Mouse (Mus musculus) MEL (cell line): ENCODE measurements at regions not wholly inside any gene's neighbourhood (a gene's known extent, or its start where the extent isn't known, plus 50 kb on each side); places are given as distances from the start of the nearest gene placed in this dataset.

Source experiments
- DNase-seq: peaks from one replicate; pipeline ENCODE4 v3.0.0; 2011; ENCODE audit warnings: low read depth, low spot score
- H3K27ac ChIP-seq: 2 replicates; pipeline ENCODE4 v1.5.1; 2012; ENCODE audit warnings: low read depth, mild to moderate bottlenecking, control low read depth, low read length, moderate library complexity; ENCODE audit not compliant: control insufficient read depth
- H3K27me3 ChIP-seq, 2 experiments: fragments of 150-350 bp in 1 of 2; sonication (generic) in 1 of 2; 2 replicates each; pipeline ENCODE4 v1.6.1; 2012; ENCODE audit warnings: low read length in 2 of 2, mild to moderate bottlenecking in 2 of 2, improper control_type of control experiment in 1 of 2, moderate library complexity in 1 of 2; ENCODE audit not compliant: insufficient read depth in 2 of 2, control insufficient read depth in 1 of 2
- H3K36me3 ChIP-seq, 2 experiments: 2 replicates each; pipeline ENCODE4 v1.6.1; 2012 to 2014; ENCODE audit warnings: low read length in 2 of 2, improper control_type of control experiment in 1 of 2, inconsistent platforms in 1 of 2, mild to moderate bottlenecking in 1 of 2; ENCODE audit not compliant: insufficient read depth in 2 of 2, control insufficient read depth in 1 of 2
- H3K4me1 ChIP-seq, 2 experiments: fragments of 150-350 bp in 1 of 2; sonication (generic) in 1 of 2; 2 replicates each; pipeline ENCODE4 v1.6.1; 2012; ENCODE audit warnings: low read length in 2 of 2, improper control_type of control experiment in 1 of 2, mild to moderate bottlenecking in 1 of 2; ENCODE audit not compliant: insufficient read depth in 2 of 2, control insufficient read depth in 1 of 2
- H3K4me3 ChIP-seq, 2 experiments: fragments of 150-350 bp in 1 of 2; sonication (generic) in 1 of 2; 2 replicates each; pipeline ENCODE4 v1.5.1; 2012; ENCODE audit warnings: low read depth in 2 of 2, low read length in 2 of 2, mild to moderate bottlenecking in 2 of 2, moderate library complexity in 2 of 2, control low read depth in 1 of 2, improper control_type of control experiment in 1 of 2; ENCODE audit not compliant: control insufficient read depth in 1 of 2, insufficient read depth in 1 of 2
- H3K79me2 ChIP-seq: 2 replicates; pipeline ENCODE4 v1.6.1; 2012; ENCODE audit warnings: mild to moderate bottlenecking, low read length, moderate library complexity; ENCODE audit not compliant: control insufficient read depth, poor library complexity, insufficient read depth
- H3K9ac ChIP-seq: 2 replicates; pipeline ENCODE4 v1.6.1; 2012; ENCODE audit warnings: low read depth, mild to moderate bottlenecking, control low read depth, low read length, moderate library complexity; ENCODE audit not compliant: control insufficient read depth, poor library complexity, severe bottlenecking
- H3K9me3 ChIP-seq: fragments of 150-350 bp; sonication (generic); replicated peaks from 2 replicates; pipeline ENCODE4 v1.6.1; 2012; ENCODE audit warnings: mild to moderate bottlenecking, low read length, improper control_type of control experiment, moderate library complexity; ENCODE audit not compliant: insufficient read depth
- BHLHE40 ChIP-seq: IDR thresholded peaks from 2 replicates; pipeline ENCODE4 v1.6.1; 2012; ENCODE audit warnings: low read depth, mild to moderate bottlenecking, inconsistent platforms, low read length, improper control_type of control experiment, borderline replicate concordance
- ELF1 ChIP-seq: IDR thresholded peaks from 2 replicates; pipeline ENCODE4 v1.6.1; 2014; ENCODE audit warnings: low read depth, mild to moderate bottlenecking, inconsistent platforms, low read length, improper control_type of control experiment, moderate library complexity
- ETS1 ChIP-seq: IDR thresholded peaks from 2 replicates; pipeline ENCODE4 v1.6.1; 2012; ENCODE audit warnings: low read depth, mild to moderate bottlenecking, inconsistent platforms, low read length, improper control_type of control experiment, moderate library complexity
- JUND ChIP-seq: IDR thresholded peaks from 2 replicates; pipeline ENCODE4 v1.6.1; 2011; ENCODE audit warnings: low read depth, mild to moderate bottlenecking, improper control_type of control experiment, low read length
- KAT2A ChIP-seq: conservative IDR thresholded peaks from 2 replicates; pipeline ENCODE4 v1.6.1; 2012; ENCODE audit warnings: low read depth, low read length, improper control_type of control experiment, inconsistent platforms
- MAX ChIP-seq: IDR thresholded peaks from 2 replicates; pipeline ENCODE4 v1.6.1; 2011; ENCODE audit warnings: low read length, improper control_type of control experiment
- MAZ ChIP-seq: IDR thresholded peaks from 2 replicates; pipeline ENCODE4 v1.6.1; 2012; ENCODE audit warnings: low read depth, mild to moderate bottlenecking, inconsistent platforms, low read length, improper control_type of control experiment
- MEF2A ChIP-seq: IDR thresholded peaks from 2 replicates; pipeline ENCODE4 v1.6.1; 2014; ENCODE audit warnings: low read depth, mild to moderate bottlenecking, inconsistent platforms, low read length, improper control_type of control experiment; ENCODE audit not compliant: poor library complexity, insufficient replicate concordance, severe bottlenecking; ENCODE audit errors: extremely low read depth
- MXI1 ChIP-seq: IDR thresholded peaks from 2 replicates; pipeline ENCODE4 v1.6.1; 2011; ENCODE audit warnings: mild to moderate bottlenecking, low read depth, low read length, improper control_type of control experiment
- MYB ChIP-seq: IDR thresholded peaks from 2 replicates; pipeline ENCODE4 v1.6.1; 2011; ENCODE audit warnings: mild to moderate bottlenecking, low read depth, low read length, improper control_type of control experiment
- NRF1 ChIP-seq: IDR thresholded peaks from 2 replicates; pipeline ENCODE4 v1.6.1; 2014; ENCODE audit warnings: low read depth, mild to moderate bottlenecking, inconsistent platforms, low read length, improper control_type of control experiment, moderate library complexity; ENCODE audit not compliant: poor library complexity, insufficient read depth, severe bottlenecking
- POLR2A ChIP-seq, 2 experiments: IDR thresholded peaks; 2 replicates each; pipeline ENCODE4 v1.6.1; 2011 to 2012; ENCODE audit warnings: low read length in 2 of 2, mild to moderate bottlenecking in 2 of 2, control low read depth in 1 of 2, improper control_type of control experiment in 1 of 2, low read depth in 1 of 2, moderate library complexity in 1 of 2; ENCODE audit not compliant: control insufficient read depth in 1 of 2, insufficient read depth in 1 of 2, poor library complexity in 1 of 2
- POLR2AphosphoS2 ChIP-seq: IDR thresholded peaks from 2 replicates; pipeline ENCODE4 v1.6.1; 2011; ENCODE audit warnings: low read length, improper control_type of control experiment
- SMC3 ChIP-seq: IDR thresholded peaks from 2 replicates; pipeline ENCODE4 v1.6.1; 2011; ENCODE audit warnings: low read depth, low read length, improper control_type of control experiment
- USF1 ChIP-seq: IDR thresholded peaks from 2 replicates; pipeline ENCODE4 v1.6.1; 2014; ENCODE audit warnings: low read depth, mild to moderate bottlenecking, inconsistent platforms, low read length, improper control_type of control experiment, moderate library complexity
- ZKSCAN1 ChIP-seq: IDR thresholded peaks from 2 replicates; pipeline ENCODE4 v1.6.1; 2012; ENCODE audit warnings: low read depth, mild to moderate bottlenecking, inconsistent platforms, low read length, improper control_type of control experiment, moderate library complexity
- ZMIZ1 ChIP-seq: IDR thresholded peaks from 2 replicates; pipeline ENCODE4 v1.6.1; 2012; ENCODE audit warnings: low read depth, mild to moderate bottlenecking, inconsistent platforms, low read length, improper control_type of control experiment, moderate library complexity
- ZNF384 ChIP-seq: IDR thresholded peaks from 2 replicates; pipeline ENCODE4 v1.6.1; 2012; ENCODE audit warnings: low read depth, mild to moderate bottlenecking, inconsistent platforms, low read length, improper control_type of control experiment

- DNase-seq = no peak
- no peaks in the 10 kb centered on the region for H3K9me3 ChIP-seq
- no peaks in the 10 kb centered on the region; a peak in 3 of 4 replicates for H3K27me3 ChIP-seq
- H3K79me2 ChIP-seq = no peaks in the 10 kb centered on the region
- no peak overlapping the region for H3K4me3 ChIP-seq
- H3K27ac ChIP-seq = no peak overlapping the region
- H3K36me3 ChIP-seq = no peaks in the 10 kb centered on the region
- TF ChIP-seq MXI1 (no peak), SMC3 (no peak), KAT2A (no peak), MAZ (no peak), BHLHE40 (no peak), MEF2A (no peak), POLR2A (IDR thresholded peaks at IDR 0.05; ENCODE audit: control insufficient read depth in 1 of 2, insufficient read depth in 1 of 2, low read depth in 1 of 2, low read length in 2 of 2, poor library complexity in 1 of 2) (no peak), ETS1 (no peak), MAX (no peak), ZMIZ1 (no peak)
- no peaks in the 10 kb centered on the region for H3K4me1 ChIP-seq
- H3K9ac ChIP-seq = no peak overlapping the region
These were observed 113.5 kb downstream of the Zbtb18 start for GRCm38 (mm10) chr1:177555471-177556291.

- Histone ChIP-seq H3K79me2 (no peaks in the 10 kb centered on the region), H3K27me3 (no peaks in the 10 kb centered on the region; a peak in 2 of 4 replicates), H3K36me3 (no peaks in the 10 kb centered on the region), H3K27ac (no peak overlapping the region), H3K4me1 (no peaks in the 10 kb centered on the region), H3K4me3 (no peak overlapping the region), H3K9ac (no peak overlapping the region), H3K9me3 (no peaks in the 10 kb centered on the region)
- TF ChIP-seq ZNF384 (no peak), POLR2AphosphoS2 (no peak), MYB (no peak)
- no peak for DNase-seq
These were observed 115.3 kb downstream of the Zbtb18 start for GRCm38 (mm10) chr1:177557432-177557831.

GRCm38 (mm10) chr1:177557856-177558255 lies 115.7 kb downstream of the Zbtb18 start:
- Histone ChIP-seq H3K27ac (no peak overlapping the region), H3K9me3 (no peaks in the 10 kb centered on the region), H3K4me3 (no peak overlapping the region), H3K79me2 (no peaks in the 10 kb centered on the region), H3K9ac (no peak overlapping the region), H3K27me3 (no peaks in the 10 kb centered on the region; a peak in 2 of 4 replicates), H3K36me3 (no peaks in the 10 kb centered on the region), H3K4me1 (no peaks in the 10 kb centered on the region)
- DNase-seq = no peak
- TF ChIP-seq MYB (no peak), USF1 (no peak), JUND (no peak), SMC3 (no peak), ZKSCAN1 (no peak), ELF1 (no peak), NRF1 (no peak), POLR2AphosphoS2 (no peak), ZMIZ1 (no peak)
